Mouse (Mus musculus): ENCODE data around the gene Armt1. TPM values are rescaled to one million over a fixed set of nuclear protein-coding genes. Genes with fewer than 3 reads are reported as not detected.
A peak's percentile ranks its signal among the peaks of the same experiment; 100 is the strongest.
"Not testable (repeated sequence)": the region's sequence is repeated elsewhere in the genome, so short reads cannot be mapped to it uniquely, and the experiment has no call there.

Armt1 gene
- total and polyA plus RNA-seq, 3 experiments: 13.6 to 43.2 (median 42.8) TPM

DNA sequence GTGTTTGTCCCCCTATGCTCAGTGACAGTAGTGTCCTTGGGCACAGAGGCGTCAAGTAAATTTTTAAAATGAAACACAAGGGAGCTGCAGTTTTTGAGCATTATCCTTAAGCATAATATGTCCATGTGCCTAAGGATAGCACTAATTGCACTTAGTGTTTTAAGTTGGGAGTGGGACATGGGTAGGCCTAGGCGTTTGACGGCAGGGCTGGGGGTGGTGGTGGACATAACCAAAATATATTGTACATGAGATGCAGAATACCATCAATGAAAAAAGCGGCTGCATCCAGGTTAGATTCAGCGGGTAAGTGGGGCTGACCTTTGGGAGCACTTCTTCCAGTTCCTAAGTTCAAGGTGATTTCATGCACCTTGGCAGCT is 533 bp upstream of the Armt1 start:
- Histone ChIP-seq H3K27me3 (ENCODE audit: insufficient read depth, low read length) (no peaks in the 10 kb centered on the region), H3K4me1 (ENCODE audit: insufficient read depth, low read depth, low read length) (peaks cover 49% of the 10 kb centered on the region), H3K4me3 (ENCODE audit: low read depth, low read length) (peak overlapping the region; percentile 80), H3K9me3 (replicated peaks) (no peaks in the 10 kb centered on the region), H3K36me3 (replicated peaks) (peaks cover 61% of the 10 kb centered on the region)
- DNase-seq (ENCODE audit: low spot score): no peak
- ATAC-seq (ENCODE audit: extremely low read depth, insufficient number of reproducible peaks, low FRiP score, poor library complexity, severe bottlenecking): no peak
- TF ChIP-seq CTCF (IDR thresholded peaks at IDR 0.05; ENCODE audit: low read depth, low read length) (no peak), POLR2AphosphoS5 (IDR thresholded peaks at IDR 0.05; ENCODE audit: insufficient replicate concordance, low read depth, low read length) (no peak)

- Histone ChIP-seq H3K4me1 (ENCODE audit: insufficient read depth, low read depth, low read length) (peaks cover 57% of the 10 kb centered on the region), H3K4me3 (ENCODE audit: low read depth, low read length) (peak overlapping the region; percentile 80), H3K27me3 (ENCODE audit: insufficient read depth, low read length) (no peaks in the 10 kb centered on the region), H3K9me3 (replicated peaks) (no peaks in the 10 kb centered on the region), H3K36me3 (replicated peaks) (peaks cover 64% of the 10 kb centered on the region)
- TF ChIP-seq POLR2AphosphoS5 (IDR thresholded peaks at IDR 0.05; ENCODE audit: insufficient replicate concordance, low read depth, low read length) (no peak), TAL1 (conservative IDR thresholded peaks at IDR 0.05; ENCODE audit: low read depth, low read length) (no peak), GATA1 (IDR thresholded peaks at IDR 0.05; ENCODE audit: borderline replicate concordance, low read length) (no peak)
- no peak for DNase-seq (ENCODE audit: low spot score)
- no peak for ATAC-seq (ENCODE audit: extremely low read depth, insufficient number of reproducible peaks, low FRiP score, poor library complexity, severe bottlenecking)
Observed at GRCm38 (mm10) chr10:4432996-4433755, 909 bp downstream of the Armt1 start.

GRCm38 (mm10) chr10:4433871-4434270 is 1.6 kb downstream of the Armt1 start:
- H3K9me3 ChIP-seq (replicated peaks); DNase-seq (ENCODE audit: low spot score); ATAC-seq (ENCODE audit: extremely low read depth, insufficient number of reproducible peaks, low FRiP score, poor library complexity, severe bottlenecking); H3K27me3 ChIP-seq (ENCODE audit: insufficient read depth, low read length): not testable (repeated sequence)
- Histone ChIP-seq H3K4me3 (ENCODE audit: low read depth, low read length) (peak overlapping the region; percentile 80; the same call in 1 of the 2 replicates), H3K36me3 (replicated peaks) (peaks cover 64% of the 10 kb centered on the region), H3K4me1 (ENCODE audit: insufficient read depth, low read depth, low read length) (peaks cover 54% of the 10 kb centered on the region)

DNA sequence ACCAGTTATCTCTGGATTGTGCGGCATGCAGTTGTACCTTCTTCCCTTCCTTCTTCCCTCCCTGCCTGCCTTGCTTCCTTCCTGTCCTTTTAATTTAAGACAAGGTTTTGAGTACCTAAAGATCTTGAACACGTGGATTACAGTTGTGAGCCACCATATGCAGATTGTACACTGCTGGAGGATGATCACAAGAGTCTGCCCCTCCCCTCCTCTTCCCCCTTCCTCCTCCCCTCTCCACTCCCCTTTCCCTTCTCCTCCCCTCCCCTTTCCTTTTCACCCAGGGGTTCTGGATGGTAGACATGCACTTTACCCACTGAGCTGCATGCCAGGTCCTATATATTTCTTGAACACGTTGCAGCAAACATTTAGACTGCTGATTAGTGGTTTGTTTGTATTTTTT is 3.1 kb downstream of the Armt1 start:
- Histone ChIP-seq H3K27me3 (ENCODE audit: insufficient read depth, low read length) (no peaks in the 10 kb centered on the region), H3K9me3 (replicated peaks) (no peaks in the 10 kb centered on the region), H3K36me3 (replicated peaks) (peaks cover 64% of the 10 kb centered on the region), H3K4me3 (ENCODE audit: low read depth, low read length) (no peak overlapping the region), H3K4me1 (ENCODE audit: insufficient read depth, low read depth, low read length) (peaks cover 39% of the 10 kb centered on the region)
- no peak for TF ChIP-seq GATA2 (IDR thresholded peaks at IDR 0.05; ENCODE audit: borderline replicate concordance, low read depth, low read length)
- no peak for TF ChIP-seq POLR2AphosphoS5 (IDR thresholded peaks at IDR 0.05; ENCODE audit: insufficient replicate concordance, low read depth, low read length)
- no peak for TF ChIP-seq GATA1 (IDR thresholded peaks at IDR 0.05; ENCODE audit: borderline replicate concordance, low read length)
- no peak for TF ChIP-seq CTCF (IDR thresholded peaks at IDR 0.05; ENCODE audit: low read depth, low read length)
- no peak for TF ChIP-seq TAL1 (conservative IDR thresholded peaks at IDR 0.05; ENCODE audit: low read depth, low read length)
- no peak for DNase-seq (ENCODE audit: low spot score)
- no peak for ATAC-seq (ENCODE audit: extremely low read depth, insufficient number of reproducible peaks, low FRiP score, poor library complexity, severe bottlenecking)

DNA sequence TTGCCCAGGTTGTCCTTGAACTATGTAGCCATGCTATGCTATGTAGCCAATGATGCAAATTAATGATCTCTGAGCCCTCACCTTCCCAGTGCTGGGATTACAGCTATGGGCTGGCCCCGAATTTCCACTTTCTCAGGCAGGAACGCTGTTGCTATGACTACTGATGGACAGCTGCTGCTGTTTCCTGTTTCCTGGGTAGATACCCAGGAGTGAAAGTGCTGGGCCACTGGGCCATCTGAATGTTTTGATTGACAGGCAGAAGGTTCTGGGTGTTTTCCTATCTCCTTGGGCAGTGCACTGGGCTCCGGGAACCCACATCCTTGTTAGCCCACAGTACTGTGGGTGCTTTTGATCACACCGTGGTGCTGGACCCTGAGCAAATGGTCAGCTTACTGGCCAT is 24.1 kb downstream of the Armt1 start:
- no peaks in the 10 kb centered on the region for H3K9me3 ChIP-seq (replicated peaks)
- peaks cover 3% of the 10 kb centered on the region; the same call in 1 of the 2 replicates for H3K4me1 ChIP-seq (ENCODE audit: insufficient read depth, low read depth, low read length)
- DNase-seq (ENCODE audit: low spot score) (no peak), ATAC-seq (ENCODE audit: extremely low read depth, insufficient number of reproducible peaks, low FRiP score, poor library complexity, severe bottlenecking) (no peak)
- TF ChIP-seq GATA1 (IDR thresholded peaks at IDR 0.05; ENCODE audit: borderline replicate concordance, low read length): no peak
- TF ChIP-seq TAL1 (conservative IDR thresholded peaks at IDR 0.05; ENCODE audit: low read depth, low read length): no peak
- no peak for TF ChIP-seq POLR2AphosphoS5 (IDR thresholded peaks at IDR 0.05; ENCODE audit: insufficient replicate concordance, low read depth, low read length)
- no peak for TF ChIP-seq CTCF (IDR thresholded peaks at IDR 0.05; ENCODE audit: low read depth, low read length)
- TF ChIP-seq GATA2 (IDR thresholded peaks at IDR 0.05; ENCODE audit: borderline replicate concordance, low read depth, low read length): no peak
- H3K36me3 ChIP-seq (replicated peaks): peaks cover 58% of the 10 kb centered on the region
- H3K4me3 ChIP-seq (ENCODE audit: low read depth, low read length): no peak overlapping the region
- no peaks in the 10 kb centered on the region for H3K27me3 ChIP-seq (ENCODE audit: insufficient read depth, low read length)

DNA sequence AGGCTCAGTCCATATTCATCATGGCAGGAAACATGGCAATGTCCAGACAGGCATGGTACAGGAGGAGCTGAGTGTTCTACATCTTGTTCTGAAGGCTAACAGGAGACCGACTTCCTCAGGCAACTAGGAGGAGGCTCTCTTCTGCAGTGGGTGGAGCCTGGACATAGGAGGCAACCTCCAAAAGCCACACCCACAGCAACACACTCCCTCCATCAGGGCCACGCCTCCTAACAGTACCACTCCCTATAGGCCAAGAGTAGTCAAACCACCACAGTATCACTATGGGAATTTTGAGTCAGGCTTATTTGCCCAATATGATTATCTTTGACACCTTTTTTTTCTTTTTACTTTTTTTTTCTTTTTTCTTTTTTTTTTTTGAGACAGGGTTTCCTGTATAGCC is 27.9 kb downstream of the Armt1 start:
- no peak for ATAC-seq (ENCODE audit: extremely low read depth, insufficient number of reproducible peaks, low FRiP score, poor library complexity, severe bottlenecking)

DNA sequence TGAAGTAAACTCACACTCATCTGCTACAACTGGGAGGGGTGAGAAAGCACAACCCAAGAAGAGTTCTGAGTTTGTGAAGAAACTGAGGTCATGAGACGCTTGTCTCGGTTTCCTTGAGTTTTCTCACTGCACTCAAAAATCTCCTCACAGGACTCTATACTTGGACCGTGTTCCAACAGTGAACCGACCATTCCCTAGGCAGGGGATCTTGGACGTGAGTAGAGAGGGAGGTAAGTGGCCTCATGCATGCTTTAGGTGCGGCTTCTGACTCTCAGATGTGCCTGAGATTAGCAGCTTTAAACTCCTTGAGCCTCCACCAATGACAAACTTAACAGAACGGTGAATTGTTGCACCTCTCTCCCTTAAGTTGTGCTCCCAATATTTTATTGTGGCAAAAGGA is 33.5 kb downstream of the Armt1 start:
- ATAC-seq (ENCODE audit: extremely low read depth, insufficient number of reproducible peaks, low FRiP score, poor library complexity, severe bottlenecking): no peak
- H3K9me3 ChIP-seq (replicated peaks): no peaks in the 10 kb centered on the region

More for the DNA sequence above, 27.9 kb downstream of the Armt1 start:
- no peak overlapping the region for H3K4me3 ChIP-seq (ENCODE audit: low read depth, low read length)
- peaks cover 23% of the 10 kb centered on the region for H3K36me3 ChIP-seq (replicated peaks)
- H3K9me3 ChIP-seq (replicated peaks): no peaks in the 10 kb centered on the region
- TF ChIP-seq TAL1 (conservative IDR thresholded peaks at IDR 0.05; ENCODE audit: low read depth, low read length) (no peak), POLR2AphosphoS5 (IDR thresholded peaks at IDR 0.05; ENCODE audit: insufficient replicate concordance, low read depth, low read length) (no peak), CTCF (IDR thresholded peaks at IDR 0.05; ENCODE audit: low read depth, low read length) (no peak), GATA1 (IDR thresholded peaks at IDR 0.05; ENCODE audit: borderline replicate concordance, low read length) (no peak), GATA2 (IDR thresholded peaks at IDR 0.05; ENCODE audit: borderline replicate concordance, low read depth, low read length) (no peak)
- H3K4me1 ChIP-seq (ENCODE audit: insufficient read depth, low read depth, low read length): peaks cover 3% of the 10 kb centered on the region; the same call in 1 of the 2 replicates
- DNase-seq (ENCODE audit: low spot score): no peak
- no peaks in the 10 kb centered on the region for H3K27me3 ChIP-seq (ENCODE audit: insufficient read depth, low read length)

More for the DNA sequence above, 33.5 kb downstream of the Armt1 start:
- Histone ChIP-seq H3K4me3 (ENCODE audit: low read depth, low read length) (no peak overlapping the region), H3K27me3 (ENCODE audit: insufficient read depth, low read length) (peaks cover 2% of the 10 kb centered on the region; the same call in 1 of the 2 replicates), H3K36me3 (replicated peaks) (no peaks in the 10 kb centered on the region), H3K4me1 (ENCODE audit: insufficient read depth, low read depth, low read length) (no peaks in the 10 kb centered on the region)
- DNase-seq (ENCODE audit: low spot score): no peak
- TF ChIP-seq POLR2AphosphoS5 (IDR thresholded peaks at IDR 0.05; ENCODE audit: insufficient replicate concordance, low read depth, low read length): no peak
- no peak for TF ChIP-seq GATA1 (IDR thresholded peaks at IDR 0.05; ENCODE audit: borderline replicate concordance, low read length)
- no peak for TF ChIP-seq TAL1 (conservative IDR thresholded peaks at IDR 0.05; ENCODE audit: low read depth, low read length)

Measured in G1E (cell line).